Mouse (Mus musculus): Measurements from ENCODE around the gene Dnah17. TPM values are rescaled to one million over a fixed set of nuclear protein-coding genes. Genes with fewer than 3 reads are reported as not detected.

Gene Dnah17
- polyA plus RNA-seq, 1 experiment from 2014 or later: 0.22 TPM

GRCm38 (mm10) chr11:118013339-118013738 lies 117.1 kb downstream of the Dnah17 start:
- Histone ChIP-seq H3K9ac (no peak overlapping the region), H3K4me3 (replicated peaks) (no peak overlapping the region), H3K27me3 (no peaks in the 10 kb centered on the region), H3K9me3 (replicated peaks) (no peaks in the 10 kb centered on the region), H3K4me1 (peaks cover 51% of the 10 kb centered on the region), H3K36me3 (peaks cover 25% of the 10 kb centered on the region), H3K27ac (no peak overlapping the region), H3K4me2 (no peak overlapping the region)
- 72% methylated on average over 2 of the region's 2 CpGs for WGBS
- no peak for ATAC-seq (replicated peaks; ENCODE audit: low FRiP score)

- Histone ChIP-seq H3K4me1 (peaks cover 58% of the 10 kb centered on the region), H3K4me2 (no peak overlapping the region), H3K4me3 (replicated peaks) (no peak overlapping the region), H3K27me3 (no peaks in the 10 kb centered on the region), H3K36me3 (peaks cover 17% of the 10 kb centered on the region), H3K9ac (no peak overlapping the region), H3K27ac (no peak overlapping the region), H3K9me3 (replicated peaks) (no peaks in the 10 kb centered on the region)
- no peak for ATAC-seq (replicated peaks; ENCODE audit: low FRiP score)
- 86% methylated on average over 1 of the region's 1 CpGs for WGBS
These were observed 117.8 kb downstream of the Dnah17 start for GRCm38 (mm10) chr11:118012595-118012994.

- no peak overlapping the region for H3K4me2 ChIP-seq
- peaks cover 26% of the 10 kb centered on the region for H3K36me3 ChIP-seq
- ATAC-seq (replicated peaks; ENCODE audit: low FRiP score): no peak; the same call in 1 of the 2 replicates
- H3K27ac ChIP-seq: peak overlapping the region; percentile 65
- 0 out of 2 replicates have a peak overlapping the region, but pooled peaks have one; percentile 3 for H3K9ac ChIP-seq
- H3K4me3 ChIP-seq (replicated peaks): no peak overlapping the region
- WGBS: 52% methylated on average over 4 of the region's 4 CpGs
- peaks cover 66% of the 10 kb centered on the region for H3K4me1 ChIP-seq
- H3K9me3 ChIP-seq (replicated peaks): no peaks in the 10 kb centered on the region
- H3K27me3 ChIP-seq: no peaks in the 10 kb centered on the region
These were observed 120.4 kb downstream of the Dnah17 start for GRCm38 (mm10) chr11:118009865-118010571.

- ATAC-seq (replicated peaks; ENCODE audit: low FRiP score): no peak
- H3K27ac ChIP-seq: peak overlapping the region; percentile 65; the same call in 1 of the 2 replicates
- no peaks in the 10 kb centered on the region for H3K9me3 ChIP-seq (replicated peaks)
- H3K9ac ChIP-seq: no peak overlapping the region
- H3K4me1 ChIP-seq: peaks cover 78% of the 10 kb centered on the region
- peaks cover 30% of the 10 kb centered on the region for H3K36me3 ChIP-seq
- 80% methylated on average over 8 of the region's 8 CpGs for WGBS
- H3K27me3 ChIP-seq: no peaks in the 10 kb centered on the region
- H3K4me2 ChIP-seq: no peak overlapping the region
- no peak overlapping the region for H3K4me3 ChIP-seq (replicated peaks)
These were observed 121.6 kb downstream of the Dnah17 start for GRCm38 (mm10) chr11:118008843-118009242.

- WGBS: 56% methylated on average over 5 of the region's 5 CpGs
- peaks cover 36% of the 10 kb centered on the region for H3K36me3 ChIP-seq
- no peak overlapping the region for H3K9ac ChIP-seq
- H3K4me2 ChIP-seq: no peak overlapping the region
- no peaks in the 10 kb centered on the region for H3K27me3 ChIP-seq
- H3K27ac ChIP-seq: peak overlapping the region; percentile 55; the same call in 1 of the 2 replicates
- peaks cover 79% of the 10 kb centered on the region for H3K4me1 ChIP-seq
- H3K9me3 ChIP-seq (replicated peaks): no peaks in the 10 kb centered on the region
- H3K4me3 ChIP-seq (replicated peaks): no peak overlapping the region
- no peak for ATAC-seq (replicated peaks; ENCODE audit: low FRiP score)
These were observed 122.2 kb downstream of the Dnah17 start for GRCm38 (mm10) chr11:118008144-118008805.

GRCm38 (mm10) chr11:118007460-118008143 lies 122.8 kb downstream of the Dnah17 start:
- Histone ChIP-seq H3K4me1 (peaks cover 78% of the 10 kb centered on the region), H3K27ac (no peak overlapping the region), H3K4me2 (no peak overlapping the region), H3K9me3 (replicated peaks) (no peaks in the 10 kb centered on the region), H3K27me3 (no peaks in the 10 kb centered on the region), H3K9ac (no peak overlapping the region), H3K4me3 (replicated peaks) (no peak overlapping the region), H3K36me3 (peaks cover 41% of the 10 kb centered on the region)
- WGBS: 68% methylated on average over 8 of the region's 8 CpGs
- no peak for ATAC-seq (replicated peaks; ENCODE audit: low FRiP score)

GRCm38 (mm10) chr11:118004217-118004616 lies 126.2 kb downstream of the Dnah17 start:
- H3K36me3 ChIP-seq: peaks cover 74% of the 10 kb centered on the region
- 43% methylated on average over 5 of the region's 5 CpGs for WGBS

GRCm38 (mm10) chr11:118003718-118004117 lies 126.7 kb downstream of the Dnah17 start:
- H3K36me3 ChIP-seq: peaks cover 78% of the 10 kb centered on the region
- peak overlapping the region; percentile 88 for H3K27ac ChIP-seq
- no peak overlapping the region for H3K4me3 ChIP-seq (replicated peaks)
- 0 out of 2 replicates have a peak overlapping the region, but pooled peaks have one; percentile 12 for H3K4me2 ChIP-seq
- WGBS: 50% methylated on average over 5 of the region's 5 CpGs
- H3K4me1 ChIP-seq: peaks cover 40% of the 10 kb centered on the region
- H3K9ac ChIP-seq: no peak overlapping the region
- no peaks in the 10 kb centered on the region for H3K9me3 ChIP-seq (replicated peaks)
- no peak; the same call in 1 of the 2 replicates for ATAC-seq (replicated peaks; ENCODE audit: low FRiP score)
- H3K27me3 ChIP-seq: no peaks in the 10 kb centered on the region

More at GRCm38 (mm10) chr11:118004217-118004616, 126.2 kb downstream of the Dnah17 start:
- Histone ChIP-seq H3K4me2 (0 out of 2 replicates have a peak overlapping the region, but pooled peaks have one; percentile 8), H3K27me3 (no peaks in the 10 kb centered on the region), H3K9me3 (replicated peaks) (no peaks in the 10 kb centered on the region), H3K27ac (peak overlapping the region; percentile 88), H3K4me3 (replicated peaks) (no peak overlapping the region), H3K4me1 (peaks cover 45% of the 10 kb centered on the region), H3K9ac (no peak overlapping the region)
- ATAC-seq (replicated peaks; ENCODE audit: low FRiP score): peak; percentile 70

- no peak for ATAC-seq (replicated peaks; ENCODE audit: low FRiP score)
- peak overlapping the region; percentile 88 for H3K27ac ChIP-seq
- no peaks in the 10 kb centered on the region for H3K27me3 ChIP-seq
- H3K4me2 ChIP-seq: no peak overlapping the region
- H3K4me1 ChIP-seq: peaks cover 39% of the 10 kb centered on the region
- no peaks in the 10 kb centered on the region for H3K9me3 ChIP-seq (replicated peaks)
- 87% methylated on average over 14 of the region's 14 CpGs for WGBS
- H3K4me3 ChIP-seq (replicated peaks): no peak overlapping the region
- H3K9ac ChIP-seq: no peak overlapping the region
- peaks cover 82% of the 10 kb centered on the region for H3K36me3 ChIP-seq
These were observed 127.3 kb downstream of the Dnah17 start for GRCm38 (mm10) chr11:118003176-118003575.

GRCm38 (mm10) chr11:118000565-118001215 lies 129.7 kb downstream of the Dnah17 start:
- Histone ChIP-seq H3K4me2 (no peak overlapping the region), H3K4me3 (replicated peaks) (no peak overlapping the region), H3K27me3 (no peaks in the 10 kb centered on the region), H3K9me3 (replicated peaks) (no peaks in the 10 kb centered on the region), H3K4me1 (peaks cover 35% of the 10 kb centered on the region), H3K27ac (no peak overlapping the region), H3K9ac (no peak overlapping the region), H3K36me3 (peaks cover 74% of the 10 kb centered on the region)
- no peak for ATAC-seq (replicated peaks; ENCODE audit: low FRiP score)
- WGBS: 91% methylated on average over 7 of the region's 7 CpGs

- no peaks in the 10 kb centered on the region for H3K9me3 ChIP-seq (replicated peaks)
- WGBS: 62% methylated on average over 1 of the region's 1 CpGs
- H3K27ac ChIP-seq: no peak overlapping the region
- peaks cover 68% of the 10 kb centered on the region for H3K36me3 ChIP-seq
- H3K9ac ChIP-seq: no peak overlapping the region
- no peaks in the 10 kb centered on the region for H3K27me3 ChIP-seq
- no peak overlapping the region for H3K4me3 ChIP-seq (replicated peaks)
- no peak overlapping the region for H3K4me2 ChIP-seq
- H3K4me1 ChIP-seq: peaks cover 37% of the 10 kb centered on the region
- no peak for ATAC-seq (replicated peaks; ENCODE audit: low FRiP score)
These were observed 130.4 kb downstream of the Dnah17 start for GRCm38 (mm10) chr11:118000083-118000482.

All from kidney, embryonic 15.5 days (tissue).